Mouse (Mus musculus) heart, postnatal 0 days (tissue): ENCODE measurements at regions not wholly inside any gene's neighbourhood (a gene's known extent, or its start where the extent isn't known, plus 50 kb on each side); places are given as distances from the start of the nearest gene placed in this dataset.

Source experiments
- CTCF ChIP-seq: IDR thresholded peaks from 2 replicates; pipeline ENCODE4 v1.5.1; 2016; ENCODE audit warnings: antibody characterized with exemption, control low read depth, low read depth
- EP300 ChIP-seq: IDR thresholded peaks from 2 replicates; pipeline ENCODE4 v1.6.1; 2016; ENCODE audit warnings: antibody characterized with exemption, low read depth

DNA sequence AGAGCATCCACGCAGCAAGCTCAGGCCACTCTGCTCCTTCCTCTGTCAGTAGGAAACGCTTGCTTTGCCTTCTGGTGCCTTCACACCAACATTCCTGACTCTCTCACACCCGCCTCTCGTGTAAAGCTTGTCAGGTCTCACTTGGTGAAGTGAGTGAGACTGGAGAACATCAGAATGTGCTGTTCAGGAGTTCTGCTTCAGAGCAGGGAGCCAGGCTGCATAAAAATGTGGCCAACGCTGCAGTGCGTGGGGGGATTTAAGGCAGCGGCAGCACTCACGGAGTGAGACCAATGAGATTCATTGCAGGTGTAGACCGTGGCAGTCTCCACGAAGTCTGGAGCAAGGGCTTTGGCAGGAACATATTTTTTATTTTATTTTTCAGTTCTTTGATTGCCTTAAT is 121.0 kb upstream of the Mpdz start:
- TF ChIP-seq CTCF (no peak), EP300 (no peak)
